Mouse (Mus musculus): Measurements from ENCODE around the gene Dhx9. TPM values are rescaled to one million over a fixed set of nuclear protein-coding genes. Genes with fewer than 3 reads are reported as not detected.
"Not testable (repeated sequence)": the region's sequence is repeated elsewhere in the genome, so short reads cannot be mapped to it uniquely, and the experiment has no call there.

Gene Dhx9
- polyA plus RNA-seq, 1 experiment from 2014 or later = 59.0 TPM

DNA sequence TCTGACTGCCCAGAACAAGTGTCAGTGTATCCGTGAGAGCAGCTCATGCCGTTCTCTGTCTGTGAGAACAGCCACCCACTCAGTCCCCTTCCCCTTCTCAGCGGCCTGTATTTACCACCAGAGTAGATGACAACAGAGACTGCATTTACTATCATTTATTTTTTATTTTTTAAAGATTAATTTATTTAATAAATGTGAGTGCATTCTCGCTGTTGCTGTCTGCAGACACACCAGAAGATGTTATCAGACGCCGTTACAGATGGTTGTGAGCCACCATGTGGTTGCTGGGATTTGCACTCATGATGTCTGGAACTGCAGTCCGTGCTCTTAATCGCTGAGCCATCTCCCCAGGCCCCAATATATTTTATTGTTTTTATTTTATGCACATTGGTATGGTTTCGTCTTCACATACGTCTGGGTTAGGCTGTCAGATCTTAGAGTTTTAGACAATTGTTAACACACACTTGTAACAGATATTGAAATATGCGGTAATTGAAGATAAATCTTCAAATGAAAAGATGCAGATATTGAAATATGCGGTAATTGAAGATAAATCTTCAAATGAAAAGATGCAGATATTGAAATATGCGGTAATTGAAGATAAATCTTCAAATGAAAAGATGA, 74.0 kb downstream of the Dhx9 start:
- H3K4me2 ChIP-seq; H3K4me3 ChIP-seq; H3K4me1 ChIP-seq; H3K27me3 ChIP-seq; H3K9me3 ChIP-seq (replicated peaks); H3K27ac ChIP-seq; H3K9ac ChIP-seq; ATAC-seq; H3K36me3 ChIP-seq (ENCODE audit: poor library complexity, severe bottlenecking): not testable (repeated sequence)
- WGBS = 81% methylated on average over 13 of the region's 13 CpGs

DNA sequence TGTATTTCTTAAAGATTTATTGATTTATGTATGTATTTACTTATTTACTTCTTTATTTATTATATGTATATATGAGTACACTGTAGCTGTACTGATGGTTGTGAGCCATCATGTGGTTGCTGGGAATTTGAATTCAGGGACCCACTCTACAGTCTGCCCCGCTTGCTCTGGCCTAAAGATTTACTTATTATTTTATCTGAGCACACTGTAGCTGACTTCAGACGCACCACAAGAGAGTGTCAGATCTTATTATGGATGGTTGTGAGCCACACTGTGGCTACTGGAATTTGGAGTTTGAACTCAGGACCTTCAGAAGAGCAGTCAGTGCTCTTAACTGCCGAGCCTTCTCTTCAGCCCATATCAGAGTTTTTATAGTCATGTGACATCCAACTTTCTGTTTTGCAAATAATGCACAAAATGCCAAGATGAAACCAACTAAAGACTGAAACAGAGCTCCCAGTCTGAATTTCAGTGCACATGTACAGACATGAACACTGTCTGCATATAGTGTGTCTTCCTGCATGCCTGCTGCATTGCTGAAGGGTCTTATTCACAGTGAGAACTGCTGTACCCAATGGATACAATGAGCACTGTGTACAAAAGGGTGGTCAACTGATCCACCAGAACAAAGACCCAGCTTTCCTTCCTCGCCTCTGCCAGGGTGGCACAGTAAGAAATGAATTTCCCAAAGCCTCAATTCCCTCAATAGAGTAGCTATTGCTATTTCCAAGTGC, 74.6 kb downstream of the Dhx9 start:
- not testable (repeated sequence) for H3K9ac ChIP-seq; H3K27me3 ChIP-seq; H3K9me3 ChIP-seq (replicated peaks); ATAC-seq; H3K4me1 ChIP-seq; H3K4me2 ChIP-seq; H3K4me3 ChIP-seq; H3K27ac ChIP-seq; H3K36me3 ChIP-seq (ENCODE audit: poor library complexity, severe bottlenecking)
- 69% methylated on average over 3 of the region's 4 CpGs for WGBS

- no peak overlapping the region for H3K4me3 ChIP-seq
- H3K9ac ChIP-seq = no peak overlapping the region
- H3K27ac ChIP-seq = no peak overlapping the region
- H3K9me3 ChIP-seq (replicated peaks) = no peaks in the 10 kb centered on the region
- ATAC-seq = no peak
- H3K4me1 ChIP-seq = no peaks in the 10 kb centered on the region
- H3K36me3 ChIP-seq (ENCODE audit: poor library complexity, severe bottlenecking) = no peaks in the 10 kb centered on the region
- no peaks in the 10 kb centered on the region for H3K27me3 ChIP-seq
- no peak overlapping the region for H3K4me2 ChIP-seq
- 86% methylated on average over 6 of the region's 6 CpGs for WGBS
These were observed 75.7 kb downstream of the Dhx9 start for GRCm38 (mm10) chr1:153411723-153412122.

DNA sequence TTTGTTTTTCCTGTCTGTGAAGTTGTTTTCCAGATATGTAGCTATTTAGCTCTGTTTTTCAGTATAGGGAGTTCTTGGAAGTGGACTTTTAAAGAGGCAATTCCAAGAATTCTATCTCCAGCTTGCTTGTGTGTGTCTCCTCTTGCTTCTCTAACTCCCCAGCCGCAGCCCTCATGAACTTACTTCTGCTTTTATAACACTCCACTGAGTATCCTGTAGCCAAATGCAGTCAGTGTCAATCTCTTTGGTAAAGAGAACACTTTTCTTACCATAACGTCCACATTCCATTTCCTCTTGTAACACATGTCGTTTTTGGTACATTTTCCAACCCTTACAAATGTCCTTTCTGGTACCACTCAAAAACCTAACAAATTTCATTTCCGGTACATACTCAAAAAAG, 76.5 kb downstream of the Dhx9 start:
- 100% methylated on average over 1 of the region's 4 CpGs for WGBS
- not testable (repeated sequence) for H3K9ac ChIP-seq; H3K4me2 ChIP-seq; ATAC-seq; H3K27me3 ChIP-seq; H3K4me3 ChIP-seq; H3K27ac ChIP-seq; H3K9me3 ChIP-seq (replicated peaks); H3K36me3 ChIP-seq (ENCODE audit: poor library complexity, severe bottlenecking); H3K4me1 ChIP-seq

DNA sequence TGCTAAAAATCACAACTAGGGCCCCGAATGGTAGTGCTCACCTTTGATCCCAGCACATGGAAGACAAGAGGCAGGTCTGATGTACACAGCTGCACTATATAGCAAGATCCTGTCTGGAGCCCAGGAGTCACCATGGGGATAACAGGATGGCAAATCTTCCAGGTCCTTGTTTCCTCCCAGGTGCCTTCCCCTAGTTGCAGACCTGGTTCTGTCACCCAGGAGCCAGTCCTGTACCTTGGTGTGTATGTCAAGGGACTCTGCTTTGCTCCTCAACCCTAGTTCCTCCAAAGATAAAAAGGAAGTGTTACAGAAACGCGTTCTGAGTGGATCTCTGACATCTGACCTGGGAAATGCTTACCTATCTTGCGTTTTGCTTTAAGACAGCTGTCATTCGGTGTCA, 79.2 kb downstream of the Dhx9 start:
- not testable (repeated sequence) for H3K4me2 ChIP-seq; H3K36me3 ChIP-seq (ENCODE audit: poor library complexity, severe bottlenecking); H3K27me3 ChIP-seq; H3K27ac ChIP-seq; H3K4me1 ChIP-seq; H3K9me3 ChIP-seq (replicated peaks); H3K9ac ChIP-seq; ATAC-seq; H3K4me3 ChIP-seq
- WGBS = 90% methylated on average over 5 of the region's 5 CpGs

- not testable (repeated sequence) for H3K9me3 ChIP-seq (replicated peaks); H3K9ac ChIP-seq; H3K36me3 ChIP-seq (ENCODE audit: poor library complexity, severe bottlenecking); H3K27me3 ChIP-seq; H3K4me2 ChIP-seq; H3K4me3 ChIP-seq; H3K27ac ChIP-seq; H3K4me1 ChIP-seq; ATAC-seq
- 90% methylated on average over 11 of the region's 11 CpGs for WGBS
These were observed 79.8 kb downstream of the Dhx9 start for GRCm38 (mm10) chr1:153407641-153408040.

Other genes starting within 250 kb of the Dhx9 start
- gene Lamc1, start 154.9 kb downstream of the Dhx9 start, polyA plus RNA-seq (2015; fragmentation: Nextera tagmentation; extraction: Ambion mirVana) = 11.8 and 12.8 TPM in 2 replicates
- 0.14 and 0.21 TPM in 2 replicates for gene Shcbp1l, start 62.5 kb downstream of the Dhx9 start, polyA plus RNA-seq (2015; fragmentation: Nextera tagmentation; extraction: Ambion mirVana)
- gene Npl, start 62.4 kb upstream of the Dhx9 start, polyA plus RNA-seq (2015; fragmentation: Nextera tagmentation; extraction: Ambion mirVana) = 6.6 and 7.8 TPM in 2 replicates
- 14.6 and 17.7 TPM in 2 replicates for gene Rgs8, start 165.4 kb upstream of the Dhx9 start, polyA plus RNA-seq (2015; fragmentation: Nextera tagmentation; extraction: Ambion mirVana)

All from forebrain, embryonic 13.5 days (tissue).